Mouse (Mus musculus): ENCODE results near the gene L3hypdh.

DNA sequence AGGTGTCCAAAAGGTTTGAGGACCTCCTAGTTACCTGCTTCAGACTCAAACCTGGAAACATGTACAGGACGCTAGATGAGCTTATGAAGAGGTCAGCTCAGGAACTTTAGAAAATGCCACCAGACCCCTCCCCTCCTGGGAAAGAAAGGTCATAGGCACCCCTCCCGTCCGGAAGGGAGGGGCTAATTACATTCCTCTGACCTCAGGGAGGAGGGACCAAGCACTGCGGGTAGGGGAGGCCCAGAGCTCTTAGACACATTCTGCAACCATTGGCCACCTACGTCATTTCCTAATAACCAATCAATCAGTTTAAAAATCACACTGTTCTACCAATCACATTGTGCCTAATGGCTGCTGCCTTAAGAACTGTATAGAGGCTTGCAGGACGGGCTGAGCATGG, 32.7 kb downstream of the L3hypdh start:
- TF ChIP-seq NELFE (IDR thresholded peaks at IDR 0.05; ENCODE audit: low read depth, low read length) (no peak), CTCF (IDR thresholded peaks at IDR 0.05 in 2 of 3, conservative IDR thresholded peaks at IDR 0.05 in 1 of 3; ENCODE audit: control insufficient read depth in 1 of 3, insufficient read depth in 1 of 3, low read depth in 2 of 3, low read length in 3 of 3, poor library complexity in 1 of 3, severe bottlenecking in 1 of 3) (no peak), MAZ (IDR thresholded peaks at IDR 0.05; ENCODE audit: low read depth, low read length) (no peak), TBP (IDR thresholded peaks at IDR 0.05; ENCODE audit: low read depth, low read length) (no peak), ZKSCAN1 (IDR thresholded peaks at IDR 0.05; ENCODE audit: low read depth, low read length) (no peak), ZC3H11A (IDR thresholded peaks at IDR 0.05; ENCODE audit: low read depth, low read length) (no peak), USF1 (IDR thresholded peaks at IDR 0.05; ENCODE audit: low read depth, low read length) (no peak), POLR2A (IDR thresholded peaks at IDR 0.05; ENCODE audit: control insufficient read depth in 1 of 2, insufficient read depth in 1 of 2, low read depth in 1 of 2, low read length in 2 of 2, poor library complexity in 1 of 2) (no peak), POLR2AphosphoS2 (IDR thresholded peaks at IDR 0.05; ENCODE audit: low read length) (no peak), HCFC1 (IDR thresholded peaks at IDR 0.05; ENCODE audit: low read depth, low read length) (no peak), ZNF384 (IDR thresholded peaks at IDR 0.05; ENCODE audit: low read depth, low read length) (no peak), EP300 (IDR thresholded peaks at IDR 0.05; ENCODE audit: low read depth in 1 of 2, low read length in 2 of 2) (no peak)
